Mouse (Mus musculus) CH12.LX (cell line): ENCODE measurements around the gene Lpcat2.

ENCODE experiments used
- CHD1 ChIP-seq: IDR thresholded peaks from 2 replicates; pipeline ENCODE4 v1.6.1; 2012; ENCODE audit warnings: low read depth, low read length, improper control_type of control experiment, inconsistent platforms
- CTCF ChIP-seq, 2 experiments: IDR thresholded peaks in 1 of 2; conservative IDR thresholded peaks in 1 of 2; 2 replicates each; pipeline ENCODE4 v1.5.1; 2011 to 2012; ENCODE audit warnings: low read depth in 2 of 2, low read length in 2 of 2, improper control_type of control experiment in 1 of 2, inconsistent platforms in 1 of 2, mild to moderate bottlenecking in 1 of 2, moderate library complexity in 1 of 2
- E2F4 ChIP-seq: IDR thresholded peaks from 2 replicates; pipeline ENCODE4 v1.6.1; 2011; ENCODE audit warnings: low read depth, low read length, improper control_type of control experiment; ENCODE audit not compliant: insufficient replicate concordance
- EP300 ChIP-seq: IDR thresholded peaks from 2 replicates; pipeline ENCODE4 v1.6.1; 2011; ENCODE audit warnings: low read length, improper control_type of control experiment
- JUND ChIP-seq: conservative IDR thresholded peaks from 2 replicates; pipeline ENCODE4 v1.6.1; 2011; ENCODE audit warnings: low read depth, low read length, improper control_type of control experiment
- MAFK ChIP-seq: IDR thresholded peaks from 2 replicates; pipeline ENCODE4 v1.6.1; 2011; ENCODE audit warnings: low read length, improper control_type of control experiment; ENCODE audit not compliant: insufficient replicate concordance
- MAZ ChIP-seq: IDR thresholded peaks from 2 replicates; pipeline ENCODE4 v1.6.1; 2012; ENCODE audit warnings: low read depth, mild to moderate bottlenecking, inconsistent platforms, low read length, improper control_type of control experiment, moderate library complexity
- PAX5 ChIP-seq: IDR thresholded peaks from 2 replicates; pipeline ENCODE4 v1.6.1; 2012; ENCODE audit warnings: low read length, inconsistent platforms, mixed read lengths
- RCOR1 ChIP-seq: conservative IDR thresholded peaks from 2 replicates; pipeline ENCODE4 v1.6.1; 2012; ENCODE audit warnings: low read depth, mild to moderate bottlenecking, inconsistent platforms, low read length, improper control_type of control experiment
- UBTF ChIP-seq: IDR thresholded peaks from 2 replicates; pipeline ENCODE4 v1.6.1; 2012; ENCODE audit warnings: low read depth, mild to moderate bottlenecking, inconsistent platforms, low read length, improper control_type of control experiment, moderate library complexity
- USF2 ChIP-seq: conservative IDR thresholded peaks from 2 replicates; pipeline ENCODE4 v1.6.1; 2011; ENCODE audit warnings: low read depth, low read length, improper control_type of control experiment
- ZC3H11A ChIP-seq: IDR thresholded peaks from 2 replicates; pipeline ENCODE4 v1.6.1; 2012; ENCODE audit warnings: low read depth, mild to moderate bottlenecking, inconsistent platforms, low read length, improper control_type of control experiment
- ZNF384 ChIP-seq: IDR thresholded peaks from 2 replicates; pipeline ENCODE4 v1.6.1; 2012; ENCODE audit warnings: low read depth, low read length, improper control_type of control experiment, inconsistent platforms

GRCm38 (mm10) chr8:92895053-92895452 is 39.9 kb downstream of the Lpcat2 start:
- no peak for TF ChIP-seq MAZ
- TF ChIP-seq CTCF (conservative IDR thresholded peaks at IDR 0.05 in 1 of 2, IDR thresholded peaks at IDR 0.05 in 1 of 2; ENCODE audit: low read depth in 2 of 2, low read length in 2 of 2), result no peak
- no peak for TF ChIP-seq MAFK
- TF ChIP-seq EP300, result no peak
- TF ChIP-seq ZC3H11A, result no peak
- no peak for TF ChIP-seq JUND
- TF ChIP-seq RCOR1, result no peak
- TF ChIP-seq UBTF, result no peak
- no peak for TF ChIP-seq PAX5
- TF ChIP-seq ZNF384, result no peak
- TF ChIP-seq E2F4, result no peak
- TF ChIP-seq USF2, result no peak
- TF ChIP-seq CHD1, result no peak
